Comparison of ENCODE assay signal across 8 mouse cellular contexts in the genomic region with DNA sequence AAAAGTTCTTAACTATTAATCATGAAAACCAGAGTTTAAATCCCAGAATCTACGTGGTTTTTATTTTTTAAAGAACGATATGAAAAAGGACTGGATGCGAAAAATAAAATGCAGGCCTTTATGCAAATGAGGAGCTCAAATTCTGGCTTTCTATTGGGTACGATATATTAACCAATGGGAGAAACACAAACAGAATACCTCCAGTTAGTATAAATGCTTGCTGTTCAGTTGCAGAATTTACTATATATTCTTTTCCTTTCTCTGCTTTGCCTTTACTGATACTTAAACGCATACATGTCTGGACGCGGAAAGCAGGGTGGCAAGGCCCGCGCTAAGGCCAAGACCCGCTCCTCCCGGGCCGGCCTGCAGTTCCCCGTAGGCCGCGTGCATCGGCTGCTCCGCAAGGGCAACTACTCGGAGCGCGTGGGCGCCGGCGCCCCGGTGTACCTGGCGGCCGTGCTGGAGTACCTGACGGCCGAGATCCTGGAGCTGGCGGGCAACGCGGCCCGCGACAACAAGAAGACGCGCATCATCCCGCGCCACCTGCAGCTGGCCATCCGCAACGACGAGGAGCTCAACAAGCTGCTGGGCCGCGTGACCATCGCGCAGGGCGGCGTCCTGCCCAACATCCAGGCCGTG. TPM values are rescaled to one million over a fixed set of nuclear protein-coding genes. Genes with fewer than 3 reads are reported as not detected.
DNase-seq lines count a peak whose midpoint lies in the region; ATAC-seq lines count a peak whose summit lies in the region.
"Not testable (repeated sequence)": the region's sequence is repeated elsewhere in the genome, so short reads cannot be mapped to it uniquely, and the experiment has no call there.

Hist1h2ab (plus strand) TSS at position 288 of the 639 bp plus-strand sequence.

- peak within 1 kb of the TSS; percentile 96 for H3K27ac ChIP-seq in embryonic facial prominence, embryonic 12.5 days
- peak within 1 kb of the TSS; percentile 98 for H3K27ac ChIP-seq in heart, embryonic 10.5 days
- peak within 1 kb of the TSS; percentile 97 for H3K27ac ChIP-seq in limb, embryonic 12.5 days
- H3K27ac ChIP-seq in midbrain, embryonic 10.5 days (replicated peaks), result peak within 1 kb of the TSS; percentile 97

- H3K9me3 ChIP-seq in embryonic facial prominence, embryonic 12.5 days; heart, embryonic 10.5 days; limb, embryonic 12.5 days; midbrain, embryonic 10.5 days (replicated peaks): not testable (repeated sequence)

- DNase-seq in 416B (ENCODE audit: low read depth), result peak; percentile 97
- not testable (repeated sequence) for DNase-seq in adrenal gland, postnatal 25 days
- peak; percentile 92 for DNase-seq in heart, embryonic 10.5 days (ENCODE audit: low spot score)
- DNase-seq in kidney, adult 18-20 months, result peak; percentile 45
- peak; percentile 81 for DNase-seq in midbrain, embryonic 10.5 days (ENCODE audit: low spot score)
- DNase-seq in spleen, adult 12 weeks (ENCODE audit: low spot score), result peak; percentile 62

- 1% methylated on average over 27 of the region's 47 CpGs for WGBS in embryonic facial prominence, embryonic 12.5 days
- 3% methylated on average over 29 of the region's 47 CpGs for WGBS in heart, embryonic 10.5 days
- under 1% methylated on average over 33 of the region's 47 CpGs for WGBS in limb, embryonic 12.5 days
- WGBS in midbrain, embryonic 10.5 days, result 1% methylated on average over 35 of the region's 47 CpGs

- not testable (repeated sequence) for H3K27me3 ChIP-seq in embryonic facial prominence, embryonic 12.5 days; heart, embryonic 10.5 days (ENCODE audit: insufficient read depth, poor library complexity, severe bottlenecking); limb, embryonic 12.5 days; midbrain, embryonic 10.5 days (ENCODE audit: low read depth, poor library complexity, severe bottlenecking)

- H3K4me3 ChIP-seq in embryonic facial prominence, embryonic 12.5 days, result peak within 1 kb of the TSS; percentile 42
- peak within 1 kb of the TSS; percentile 55 for H3K4me3 ChIP-seq in heart, embryonic 10.5 days
- peak within 1 kb of the TSS; percentile 43 for H3K4me3 ChIP-seq in limb, embryonic 12.5 days (replicated peaks)
- H3K4me3 ChIP-seq in midbrain, embryonic 10.5 days, result peak within 1 kb of the TSS; percentile 54

- not testable (repeated sequence) for H3K36me3 ChIP-seq in embryonic facial prominence, embryonic 12.5 days; heart, embryonic 10.5 days; limb, embryonic 12.5 days; midbrain, embryonic 10.5 days

- H3K9ac ChIP-seq in embryonic facial prominence, embryonic 12.5 days, result peak within 1 kb of the TSS; percentile 58
- H3K9ac ChIP-seq in limb, embryonic 12.5 days (replicated peaks), result peak within 1 kb of the TSS; percentile 64

- peak within 1 kb of the TSS; percentile 55 for H3K4me2 ChIP-seq in embryonic facial prominence, embryonic 12.5 days (replicated peaks)
- H3K4me2 ChIP-seq in limb, embryonic 12.5 days, result peak within 1 kb of the TSS; percentile 60

- H3K4me1 ChIP-seq in embryonic facial prominence, embryonic 12.5 days, result not testable (repeated sequence)
- peaks cover 16% of the 10 kb centered on the region for H3K4me1 ChIP-seq in heart, embryonic 10.5 days
- H3K4me1 ChIP-seq in limb, embryonic 12.5 days (replicated peaks), result peaks cover 20% of the 10 kb centered on the region
- peaks cover 29% of the 10 kb centered on the region for H3K4me1 ChIP-seq in midbrain, embryonic 10.5 days

- 0 out of 2 replicates have a peak, but pooled peaks have one; percentile 22 for ATAC-seq in embryonic facial prominence, embryonic 12.5 days (ENCODE audit: insufficient number of reproducible peaks, insufficient read depth, low FRiP score, low TSS enrichment)
- peak; percentile 54; the same call in 1 of the 2 replicates for ATAC-seq in limb, embryonic 12.5 days (ENCODE audit: insufficient number of reproducible peaks, insufficient read depth, low FRiP score, low TSS enrichment, low read depth)

RNA-seq across cellular contexts. Expression of gene Hist1h2ab, which starts in this region (rescaled TPM):
- 76.6 and 90.4 TPM in 2 replicates for total RNA-seq in adrenal gland, postnatal 25 days (2021)
- polyA plus RNA-seq in embryonic facial prominence, embryonic 12.5 days (2016; fragmentation: Nextera tagmentation; extraction: Ambion mirVana), result 58.7 and 62.9 TPM in 2 replicates
- polyA plus RNA-seq in heart, embryonic 10.5 days (2016; fragmentation: Nextera tagmentation; extraction: Ambion mirVana), result 16.1 and 23.3 TPM in 2 replicates
- polyA plus RNA-seq in limb, embryonic 12.5 days (2016; fragmentation: Nextera tagmentation; extraction: Ambion mirVana), result 77.8 and 92.9 TPM in 2 replicates
- 44.4 and 45.3 TPM in 2 replicates for polyA plus RNA-seq in midbrain, embryonic 10.5 days (2016; fragmentation: Nextera tagmentation; extraction: Ambion mirVana)
